Mouse (Mus musculus) testis, adult 2 months (tissue): ENCODE data around the gene Hspb2. TPM values are rescaled to one million over a fixed set of nuclear protein-coding genes. Genes with fewer than 3 reads are reported as not detected.

Experiments
- H3K27ac ChIP-seq: fragments of 200-500 bp; 2 replicates; pipeline ENCODE4 v1.5.1; 2012; ENCODE audit warnings: low read depth, low read length; ENCODE audit not compliant: control insufficient read depth, insufficient read depth
- H3K27me3 ChIP-seq: fragments of 200-500 bp; 2 replicates; pipeline ENCODE4 v1.6.1; 2012; ENCODE audit warnings: mild to moderate bottlenecking, low read length, moderate library complexity; ENCODE audit not compliant: control insufficient read depth, insufficient read depth
- H3K36me3 ChIP-seq: fragments of 200-500 bp; 2 replicates; pipeline ENCODE4 v1.6.1; 2012; ENCODE audit warnings: mild to moderate bottlenecking, low read length; ENCODE audit not compliant: control insufficient read depth, insufficient read depth
- H3K4me1 ChIP-seq: fragments of 200-500 bp; 2 replicates; pipeline ENCODE4 v1.6.1; 2012; ENCODE audit warnings: low read length; ENCODE audit not compliant: control insufficient read depth, insufficient read depth
- H3K4me3 ChIP-seq: fragments of 200-500 bp; 2 replicates; pipeline ENCODE4 v1.5.1; 2012; ENCODE audit warnings: low read depth, mild to moderate bottlenecking, low read length, moderate library complexity, mixed read lengths; ENCODE audit not compliant: control insufficient read depth
- CTCF ChIP-seq: fragments of 200-500 bp; IDR thresholded peaks from 2 replicates; pipeline ENCODE4 v1.5.1; 2012; ENCODE audit warnings: low read depth, mild to moderate bottlenecking, inconsistent platforms, low read length, moderate library complexity; ENCODE audit not compliant: control insufficient read depth, insufficient read depth, insufficient replicate concordance
- POLR2A ChIP-seq: fragments of 200-500 bp; IDR thresholded peaks from 2 replicates; pipeline ENCODE4 v1.6.1; 2012; ENCODE audit warnings: low read depth, mild to moderate bottlenecking, inconsistent platforms, low read length, moderate library complexity; ENCODE audit not compliant: control insufficient read depth
- polyA plus RNA-seq: library from polyadenylated mRNA; depleted of rRNA; stranded (reverse); fragments of >200 nt; gene quantifications from 2 replicates; pipeline ENCODE4 v1.2.3, GENCODE M21; 2012; rRNA removed

Hspb2 gene
- polyA plus RNA-seq, 1 experiment, result 2.3 TPM

DNA sequence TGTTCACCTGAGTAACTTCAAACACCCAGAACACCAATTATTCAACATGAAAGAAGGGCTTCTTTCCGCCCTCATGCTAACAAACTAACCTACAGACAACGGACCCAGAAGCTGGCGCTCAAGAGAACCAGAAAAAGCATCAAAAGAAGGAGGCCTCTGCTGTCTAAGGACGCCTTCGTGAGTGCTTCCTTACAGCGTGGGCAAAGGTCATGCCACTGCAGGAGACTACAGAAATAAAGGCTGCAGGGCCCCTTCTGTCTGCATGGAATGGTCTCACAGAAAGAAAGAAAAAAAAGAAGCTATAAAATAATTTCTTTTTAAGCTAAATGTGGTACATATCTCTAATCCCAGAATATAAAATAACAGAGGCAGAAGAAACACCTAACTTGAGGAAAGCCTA lies 47.2 kb downstream of the Hspb2 start:
- H3K27ac ChIP-seq, result no peak overlapping the region
- no peaks in the 10 kb centered on the region; the same call in 1 of the 2 replicates for H3K36me3 ChIP-seq
- H3K4me1 ChIP-seq, result no peaks in the 10 kb centered on the region
- TF ChIP-seq CTCF, result no peak
- no peak for TF ChIP-seq POLR2A
- H3K4me3 ChIP-seq, result no peak overlapping the region
- H3K27me3 ChIP-seq, result no peaks in the 10 kb centered on the region

Other genes starting within 250 kb of the Hspb2 start
- gene Pts, start 223.6 kb downstream of the Hspb2 start, polyA plus RNA-seq, result 9.9 and 10.7 TPM in 2 replicates
- gene Il18, start 197.5 kb downstream of the Hspb2 start, polyA plus RNA-seq, result 0.67 and 0.72 TPM in 2 replicates
- 0.67 and 0.89 TPM in 2 replicates for gene Bco2, start 197.2 kb downstream of the Hspb2 start, polyA plus RNA-seq
- gene Tex12, start 191.0 kb downstream of the Hspb2 start, polyA plus RNA-seq, result 3.7 and 6.2 TPM in 2 replicates
- 61.7 and 75.8 TPM in 2 replicates for gene Sdhd, start 148.5 kb downstream of the Hspb2 start, polyA plus RNA-seq
- gene Timm8b, start 148.4 kb downstream of the Hspb2 start, polyA plus RNA-seq, result 512 and 577 TPM in 2 replicates
- gene Pih1d2, start 135.0 kb downstream of the Hspb2 start, polyA plus RNA-seq, result 38.2 and 40.3 TPM in 2 replicates
- gene Nkapd1, start 134.9 kb downstream of the Hspb2 start, polyA plus RNA-seq, result 6.0 and 6.4 TPM in 2 replicates
- gene Dlat, start 92.6 kb downstream of the Hspb2 start, polyA plus RNA-seq, result 36.8 and 39.7 TPM in 2 replicates
- 14.1 and 15.0 TPM in 2 replicates for gene Dixdc1, start 12.8 kb downstream of the Hspb2 start, polyA plus RNA-seq
- gene 2310030G06Rik, start 5.8 kb downstream of the Hspb2 start, polyA plus RNA-seq, result 1.6 and 2.1 TPM in 2 replicates
- gene Cryab, start 1.0 kb downstream of the Hspb2 start, polyA plus RNA-seq, result 4.4 and 6.0 TPM in 2 replicates
- gene Fdxacb1, start 15.9 kb upstream of the Hspb2 start, polyA plus RNA-seq, result 5.3 and 5.8 TPM in 2 replicates
- 31.0 and 40.0 TPM in 2 replicates for gene Alg9, start 22.7 kb upstream of the Hspb2 start, polyA plus RNA-seq
- 662 and 684 TPM in 2 replicates for gene 1110032A03Rik, start 23.2 kb upstream of the Hspb2 start, polyA plus RNA-seq
- gene Ppp2r1b, start 92.9 kb upstream of the Hspb2 start, polyA plus RNA-seq, result 77.4 and 80.9 TPM in 2 replicates